Mouse (Mus musculus) small intestine, adult 2 months (tissue): ENCODE measurements around the gene Gm12248.

Experiments used
- CTCF ChIP-seq: fragments of 200-500 bp; IDR thresholded peaks from 2 replicates; pipeline ENCODE4 v1.5.1; 2012; ENCODE audit warnings: low read depth, mild to moderate bottlenecking, control low read depth, inconsistent platforms, low read length, moderate library complexity, mixed read lengths; ENCODE audit not compliant: insufficient replicate concordance, insufficient read length; ENCODE audit errors: extremely low read depth
- POLR2A ChIP-seq: fragments of 200-500 bp; IDR thresholded peaks from 2 replicates; pipeline ENCODE4 v1.6.1; 2012; ENCODE audit warnings: low read depth, mild to moderate bottlenecking, control low read depth, inconsistent platforms, low read length, moderate library complexity

DNA sequence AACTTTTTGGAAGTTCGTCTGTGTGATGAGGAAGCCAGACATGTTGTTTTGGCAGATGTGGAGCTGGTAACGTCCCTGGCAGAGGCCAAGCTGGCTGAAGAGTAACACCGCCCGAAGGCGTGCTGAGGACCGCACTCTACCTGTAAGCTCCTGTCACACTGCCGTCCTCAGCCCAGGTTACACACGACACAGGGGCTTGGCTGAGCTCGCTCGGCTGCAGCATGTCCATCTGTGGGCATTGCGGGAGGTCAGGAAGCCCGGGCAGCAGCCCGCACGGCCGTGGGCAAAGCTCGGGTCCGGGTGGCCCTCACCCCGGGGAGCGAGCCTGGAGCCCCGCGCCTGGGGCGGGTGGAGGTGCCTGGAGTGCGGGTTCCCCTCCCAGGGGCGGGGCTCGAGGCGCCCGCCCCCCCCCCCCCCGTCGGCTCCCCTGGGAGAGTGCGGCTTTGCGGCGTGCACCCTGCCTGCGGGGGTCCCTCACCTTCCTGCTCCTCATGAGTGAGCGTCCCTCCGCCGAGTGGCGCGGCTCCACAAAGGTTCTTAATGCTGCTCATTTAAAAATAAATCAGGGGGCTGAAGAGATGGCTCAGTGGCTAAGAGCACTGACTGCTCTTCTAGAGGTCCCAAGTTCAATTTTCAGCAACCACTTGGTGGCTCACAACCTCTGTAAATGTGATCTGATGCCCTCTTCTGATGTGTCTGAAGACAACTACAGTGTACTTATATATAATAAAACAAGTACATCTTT lies 4.9 kb upstream of the Gm12248 start:
- TF ChIP-seq POLR2A, result no peak
- TF ChIP-seq CTCF, result no peak
